Mouse (Mus musculus) olfactory bulb, adult 2 months (tissue): ENCODE results near the gene Usp45.
"Not testable (repeated sequence)": the region's sequence is repeated elsewhere in the genome, so short reads cannot be mapped to it uniquely, and the experiment has no call there.

ENCODE experiments used
- CTCF ChIP-seq: fragments of 200-500 bp; IDR thresholded peaks from 2 replicates; pipeline ENCODE4 v1.5.1; 2012; ENCODE audit warnings: low read depth, mild to moderate bottlenecking, low read length, moderate library complexity; ENCODE audit not compliant: insufficient read depth
- POLR2A ChIP-seq: fragments of 200-500 bp; IDR thresholded peaks from 2 replicates; pipeline ENCODE4 v1.6.1; 2012; ENCODE audit warnings: mild to moderate bottlenecking, low read depth, low read length, moderate library complexity; ENCODE audit not compliant: insufficient read depth

- TF ChIP-seq CTCF, POLR2A: not testable (repeated sequence)
Observed at GRCm38 (mm10) chr4:21744142-21744541, 22.8 kb upstream of the Usp45 start.
